19 mouse cellular contexts compared by ENCODE assay signal in genomic region chr7:24853695-24854094, GRCm38 (mm10). TPM values are rescaled to one million over a fixed set of nuclear protein-coding genes. Genes with fewer than 3 reads are reported as not detected.
DNase-seq lines count a peak whose midpoint lies in the region; ATAC-seq and TF ChIP-seq lines count a peak whose summit lies in the region.
"Had no signal": no experiment of that assay in that cellular context is flagged by ENCODE, and none has a peak within 500 bp of the region (broad histone marks: within the 10 kb centered on the region; RNA-seq: fewer than 3 reads in every experiment).

No protein-coding gene starts in this region.

- H3K9me3 ChIP-seq in erythroblast, embryonic 14.5 days (ENCODE audit: control insufficient read depth, low read length), result peaks cover 5% of the 10 kb centered on the region
- H3K9me3 ChIP-seq in lung, embryonic 15.5 days, result no peaks in the 10 kb centered on the region
- no peaks in the 10 kb centered on the region for H3K9me3 ChIP-seq in liver, embryonic 13.5 days (replicated peaks)
- H3K9me3 ChIP-seq: hindbrain, embryonic 13.5 days; neural tube, embryonic 13.5 days had no signal

- DNase-seq in lung, adult 18-20 months, result no peak
- DNase-seq in liver, embryonic 13.5 days, result no peak
- no peak for DNase-seq in adipocyte (ENCODE audit: low spot score)
- DNase-seq in right cerebral cortex, postnatal 36 days (ENCODE audit: low spot score in 2 of 2), result no peak
- DNase-seq: gastrocnemius, postnatal 36 days; kidney, postnatal 10 days; layer of hippocampus, postnatal 36 days; midbrain, embryonic 14.5 days; right cerebral cortex, postnatal 25 days had no signal

- TF ChIP-seq CTCF in bone marrow, adult 2 months (IDR thresholded peaks at IDR 0.05; ENCODE audit: control insufficient read depth, insufficient read depth, low read length), result no peak

- H3K27ac ChIP-seq in lung, embryonic 15.5 days, result no peak overlapping the region
- H3K27ac ChIP-seq in bone marrow, adult 2 months (ENCODE audit: control insufficient read depth, insufficient read depth, low read depth, low read length, poor library complexity), result peak overlapping the region; percentile 13; the same call in 1 of the 2 replicates
- peak overlapping the region; percentile 100 for H3K27ac ChIP-seq in liver, embryonic 13.5 days
- H3K27ac ChIP-seq: hindbrain, embryonic 13.5 days; neural tube, embryonic 13.5 days had no signal

- H3K27me3 ChIP-seq in erythroblast, embryonic 14.5 days (ENCODE audit: control insufficient read depth), result no peaks in the 10 kb centered on the region
- no peaks in the 10 kb centered on the region for H3K27me3 ChIP-seq in lung, embryonic 15.5 days
- H3K27me3 ChIP-seq in liver, embryonic 13.5 days, result no peaks in the 10 kb centered on the region
- H3K27me3 ChIP-seq: hindbrain, embryonic 13.5 days; neural tube, embryonic 13.5 days had no signal

- H3K4me1 ChIP-seq in erythroblast, embryonic 14.5 days (ENCODE audit: control insufficient read depth), result peaks cover 96% of the 10 kb centered on the region
- no peaks in the 10 kb centered on the region for H3K4me1 ChIP-seq in lung, embryonic 15.5 days
- peaks cover 4% of the 10 kb centered on the region for H3K4me1 ChIP-seq in bone marrow, adult 2 months (ENCODE audit: control insufficient read depth, insufficient read depth, low read length)
- H3K4me1 ChIP-seq in liver, embryonic 13.5 days (replicated peaks), result peaks cover 94% of the 10 kb centered on the region
- H3K4me1 ChIP-seq: hindbrain, embryonic 13.5 days; neural tube, embryonic 13.5 days had no signal

- peaks cover 16% of the 10 kb centered on the region for H3K36me3 ChIP-seq in erythroblast, embryonic 14.5 days (ENCODE audit: control insufficient read depth)
- no peaks in the 10 kb centered on the region for H3K36me3 ChIP-seq in lung, embryonic 15.5 days
- H3K36me3 ChIP-seq in liver, embryonic 13.5 days, result no peaks in the 10 kb centered on the region
- H3K36me3 ChIP-seq: hindbrain, embryonic 13.5 days; neural tube, embryonic 13.5 days had no signal

- WGBS in lung, embryonic 15.5 days, result 26% methylated on average over 7 of the region's 7 CpGs
- 58% methylated on average over 7 of the region's 7 CpGs for WGBS in bone marrow, adult 2 months
- 35% methylated on average over 7 of the region's 7 CpGs for WGBS in liver, embryonic 13.5 days (ENCODE audit: insufficient replicate concordance)

- no peak overlapping the region for H3K9ac ChIP-seq in lung, embryonic 15.5 days
- peak overlapping the region; percentile 61 for H3K9ac ChIP-seq in liver, embryonic 13.5 days
- H3K9ac ChIP-seq: hindbrain, embryonic 13.5 days; neural tube, embryonic 13.5 days had no signal

- ATAC-seq in erythroblast, adult 5-6 weeks (replicated peaks; ENCODE audit: low FRiP score, poor library complexity, severe bottlenecking), result no peak
- ATAC-seq in lung, embryonic 15.5 days (ENCODE audit: borderline replicate concordance, extremely low read depth, low FRiP score, low TSS enrichment), result 0 out of 2 replicates have a peak, but pooled peaks have one; percentile 21
- no peak for ATAC-seq in liver, embryonic 13.5 days (ENCODE audit: low read depth)
- ATAC-seq: activated CD4-positive, CD25-positive, alpha-beta regulatory T cell, adult 4 months; forebrain, embryonic 14.5 days had no signal

- peak overlapping the region; percentile 67 for H3K4me3 ChIP-seq in erythroblast, embryonic 14.5 days (replicated peaks)
- no peak overlapping the region for H3K4me3 ChIP-seq in lung, embryonic 15.5 days
- no peak overlapping the region for H3K4me3 ChIP-seq in bone marrow, adult 2 months (replicated peaks; ENCODE audit: control insufficient read depth, low read depth, low read length)
- H3K4me3 ChIP-seq in liver, embryonic 13.5 days (replicated peaks), result peak overlapping the region; percentile 30
- H3K4me3 ChIP-seq: hindbrain, embryonic 13.5 days; neural tube, embryonic 13.5 days had no signal

- H3K4me2 ChIP-seq in lung, embryonic 15.5 days, result no peak overlapping the region
- peak overlapping the region; percentile 82 for H3K4me2 ChIP-seq in liver, embryonic 13.5 days
- H3K4me2 ChIP-seq: hindbrain, embryonic 13.5 days; neural tube, embryonic 13.5 days had no signal

- no peak for TF ChIP-seq POLR2A in bone marrow, adult 2 months (IDR thresholded peaks at IDR 0.05; ENCODE audit: borderline replicate concordance, control insufficient read depth, low read depth, low read length)

RNA-seq across cellular contexts. Expression of gene Gm9844, which starts 8.3 kb away (rescaled TPM):
- polyA plus RNA-seq in erythroblast, embryonic 14.5 days (2012), result 2.5 and 6.9 TPM in 2 replicates
- total RNA-seq in erythroblast, adult 5-6 weeks (2015; ENCODE audit: low replicate concordance), result not detected in 2 replicates
- total RNA-seq in erythroblast, adult 5-6 weeks (2017; ENCODE audit: low replicate concordance), result 1.4 TPM in 1 of 2 replicates, not detected in the other
- polyA plus RNA-seq in lung, embryonic 15.5 days (2015; fragmentation: Nextera tagmentation; extraction: Ambion mirVana), result 14.1 and 18.4 TPM in 2 replicates
- polyA plus RNA-seq in bone marrow, adult 2 months (2011; ENCODE audit: insufficient read depth, insufficient read length, low replicate concordance, missing spikeins), result 43.4 TPM in 1 of 2 replicates, not detected in the other
- polyA plus RNA-seq in liver, embryonic 13.5 days (2015; fragmentation: Nextera tagmentation; extraction: Ambion mirVana), result 1.9 and 2.5 TPM in 2 replicates
- total RNA-seq: gastrocnemius, postnatal 36 days; layer of hippocampus, postnatal 36 days; liver, adult 2 months had no signal
- polyA plus RNA-seq: liver, adult 2 months had no signal

RNA-seq across cellular contexts. Expression of gene Lypd4, which starts 16.0 kb away (rescaled TPM):
- polyA plus RNA-seq in erythroblast, embryonic 14.5 days (2012), result 0.06 TPM in 1 of 2 replicates, not detected in the other
- not detected in 2 replicates for total RNA-seq in erythroblast, adult 5-6 weeks (2015; ENCODE audit: low replicate concordance)
- total RNA-seq in erythroblast, adult 5-6 weeks (2017; ENCODE audit: low replicate concordance), result not detected in 2 replicates
- not detected in 2 replicates for polyA plus RNA-seq in lung, embryonic 15.5 days (2015; fragmentation: Nextera tagmentation; extraction: Ambion mirVana)
- not detected in 2 replicates for polyA plus RNA-seq in bone marrow, adult 2 months (2011; ENCODE audit: insufficient read depth, insufficient read length, low replicate concordance, missing spikeins)
- not detected in 2 replicates for polyA plus RNA-seq in liver, embryonic 13.5 days (2015; fragmentation: Nextera tagmentation; extraction: Ambion mirVana)
- total RNA-seq: gastrocnemius, postnatal 36 days; layer of hippocampus, postnatal 36 days; liver, adult 2 months had no signal
- polyA plus RNA-seq: activated CD4-positive, CD25-positive, alpha-beta regulatory T cell, adult 4 months; cortical plate, adult 2 months; forebrain, embryonic 14.5 days; hindbrain, embryonic 13.5 days; liver, adult 2 months; midbrain, embryonic 14.5 days; neural tube, embryonic 13.5 days had no signal

RNA-seq across cellular contexts. Expression of gene Dmrtc2, which starts 16.2 kb away (rescaled TPM):
- not detected in 2 replicates for polyA plus RNA-seq in erythroblast, embryonic 14.5 days (2012)
- not detected in 2 replicates for total RNA-seq in erythroblast, adult 5-6 weeks (2015; ENCODE audit: low replicate concordance)
- not detected in 2 replicates for total RNA-seq in erythroblast, adult 5-6 weeks (2017; ENCODE audit: low replicate concordance)
- not detected in 2 replicates for polyA plus RNA-seq in lung, embryonic 15.5 days (2015; fragmentation: Nextera tagmentation; extraction: Ambion mirVana)
- polyA plus RNA-seq in bone marrow, adult 2 months (2011; ENCODE audit: insufficient read depth, insufficient read length, low replicate concordance, missing spikeins), result not detected in 2 replicates
- polyA plus RNA-seq in liver, embryonic 13.5 days (2015; fragmentation: Nextera tagmentation; extraction: Ambion mirVana), result not detected in 2 replicates
- total RNA-seq: gastrocnemius, postnatal 36 days; layer of hippocampus, postnatal 36 days; liver, adult 2 months had no signal
- polyA plus RNA-seq: activated CD4-positive, CD25-positive, alpha-beta regulatory T cell, adult 4 months; cortical plate, adult 2 months; forebrain, embryonic 14.5 days; liver, adult 2 months; midbrain, embryonic 14.5 days; neural tube, embryonic 13.5 days had no signal

RNA-seq across cellular contexts. Expression of gene Rps19, which starts 30.5 kb away (rescaled TPM):
- 189 and 353 TPM in 2 replicates for polyA plus RNA-seq in erythroblast, embryonic 14.5 days (2012)
- total RNA-seq in erythroblast, adult 5-6 weeks (2015; ENCODE audit: low replicate concordance), result 474 and 634 TPM in 2 replicates
- 204 and 237 TPM in 2 replicates for total RNA-seq in erythroblast, adult 5-6 weeks (2017; ENCODE audit: low replicate concordance)
- 2,408 and 2,762 TPM in 2 replicates for polyA plus RNA-seq in lung, embryonic 15.5 days (2015; fragmentation: Nextera tagmentation; extraction: Ambion mirVana)
- 866 and 1,228 TPM in 2 replicates for polyA plus RNA-seq in bone marrow, adult 2 months (2011; ENCODE audit: insufficient read depth, insufficient read length, low replicate concordance, missing spikeins)
- polyA plus RNA-seq in liver, embryonic 13.5 days (2015; fragmentation: Nextera tagmentation; extraction: Ambion mirVana), result 1,483 and 1,612 TPM in 2 replicates

RNA-seq across cellular contexts. Expression of gene Cd79a, which starts 43.5 kb away (rescaled TPM):
- polyA plus RNA-seq in erythroblast, embryonic 14.5 days (2012), result 0.08 and 0.10 TPM in 2 replicates
- 0.84 and 0.96 TPM in 2 replicates for total RNA-seq in erythroblast, adult 5-6 weeks (2015; ENCODE audit: low replicate concordance)
- 0.43 TPM in 1 of 2 replicates, not detected in the other for total RNA-seq in erythroblast, adult 5-6 weeks (2017; ENCODE audit: low replicate concordance)
- polyA plus RNA-seq in lung, embryonic 15.5 days (2015; fragmentation: Nextera tagmentation; extraction: Ambion mirVana), result 0.25 and 0.52 TPM in 2 replicates
- polyA plus RNA-seq in bone marrow, adult 2 months (2011; ENCODE audit: insufficient read depth, insufficient read length, low replicate concordance, missing spikeins), result 82.1 and 126 TPM in 2 replicates
- polyA plus RNA-seq in liver, embryonic 13.5 days (2015; fragmentation: Nextera tagmentation; extraction: Ambion mirVana), result 0.51 and 0.61 TPM in 2 replicates
- polyA plus RNA-seq: forebrain, embryonic 14.5 days had no signal

Comparison
In these comparisons a context has a peak if more than half of its experiments do, and no peak if none do; other contexts are left out.
1. H3K4me3 ChIP-seq: peak in erythroblast, embryonic 14.5 days (single experiment) and liver, embryonic 13.5 days (single experiment); none in lung, embryonic 15.5 days (single experiment) and bone marrow, adult 2 months (single experiment).